Mouse (Mus musculus) erythroid progenitor cell, adult 5-6 weeks (primary cell): ENCODE data around the gene Tnn. TPM values are rescaled to one million over a fixed set of nuclear protein-coding genes. Genes with fewer than 3 reads are reported as not detected.

Experiments
- ATAC-seq: replicated peaks from 2 replicates; pipeline ENCODE4 v1.8.0; 2016; ENCODE audit warnings: moderate number of reproducible peaks, mild to moderate bottlenecking, moderate TSS enrichment, inconsistent platforms; ENCODE audit not compliant: poor library complexity, low FRiP score, severe bottlenecking
- total RNA-seq, 2 experiments: library from RNA; stranded (forward) in 1 of 2; stranded (reverse) in 1 of 2; fragments of 150-400 nt in 1 of 2; fragments of 186-747, 209-891 nt in 1 of 2; gene quantifications; 2 replicates each; pipeline versions ENCODE4 v1.2.3 to v1.2.4; 2015 to 2017; ENCODE audit warnings: low replicate concordance in 2 of 2

Gene Tnn
- total RNA-seq, 2 experiments from 2014 or later = not detected

DNA sequence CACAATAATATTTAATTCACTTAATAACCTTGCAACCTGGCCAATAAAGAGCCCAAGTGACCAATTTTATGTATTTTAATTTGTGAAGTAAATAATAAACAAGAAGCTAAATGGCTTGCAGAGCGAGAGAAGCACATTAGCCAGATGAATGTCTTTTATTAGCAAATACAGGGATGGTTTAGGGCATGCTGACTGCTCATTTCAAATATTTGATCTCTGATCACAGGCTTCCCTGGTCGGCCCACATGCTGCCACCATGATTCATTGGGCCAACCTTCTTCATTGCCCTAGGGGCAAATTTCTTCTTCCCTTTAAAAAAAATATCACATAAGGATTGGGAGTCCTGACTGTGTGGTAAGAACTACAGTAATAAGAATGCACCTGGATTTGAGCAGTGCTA lies 66.7 kb downstream of the Tnn start:
- no peak for ATAC-seq

DNA sequence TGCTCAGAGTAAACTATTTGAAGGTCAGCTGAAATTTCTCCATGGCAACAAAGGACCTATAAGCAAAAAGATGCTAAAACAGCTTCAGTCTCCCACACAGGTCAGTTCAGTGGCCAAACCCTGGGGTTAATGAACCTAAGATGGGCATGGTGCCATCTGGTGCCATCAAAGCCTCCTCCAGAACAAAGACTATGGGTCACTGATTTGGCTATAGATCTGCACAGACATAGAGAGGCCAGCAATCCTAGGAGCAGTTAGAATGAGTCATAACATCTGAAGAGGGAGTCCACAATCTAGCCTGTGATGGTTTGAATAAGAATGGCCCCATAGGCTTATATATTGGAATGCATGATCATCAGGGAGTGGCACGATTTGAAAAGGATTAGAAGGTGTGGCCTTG lies 69.1 kb downstream of the Tnn start:
- no peak for ATAC-seq

DNA sequence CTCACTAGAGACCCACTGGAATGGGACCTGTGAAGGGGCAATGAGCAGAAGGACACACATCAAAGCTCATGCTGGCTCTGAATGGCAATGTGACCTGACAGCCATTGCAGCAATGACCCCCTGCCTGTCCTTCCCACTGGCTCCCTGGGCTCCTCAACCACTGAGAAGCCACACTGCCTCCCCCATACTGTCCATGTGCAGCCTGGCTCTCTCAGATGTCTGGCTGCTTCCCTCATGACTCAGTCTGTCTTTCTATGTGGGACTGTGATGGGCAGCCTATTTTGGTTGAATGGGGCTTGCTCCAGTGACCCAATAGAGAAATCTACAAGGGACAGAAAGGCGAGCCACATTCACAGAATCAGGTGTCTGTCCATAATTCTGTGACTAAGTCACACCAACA lies 70.7 kb downstream of the Tnn start:
- ATAC-seq = peak; percentile 35; the same call in 1 of the 2 replicates

GRCm38 (mm10) chr1:160080800-160081436 lies 72.5 kb downstream of the Tnn start:
- peak; percentile 73 for ATAC-seq

DNA sequence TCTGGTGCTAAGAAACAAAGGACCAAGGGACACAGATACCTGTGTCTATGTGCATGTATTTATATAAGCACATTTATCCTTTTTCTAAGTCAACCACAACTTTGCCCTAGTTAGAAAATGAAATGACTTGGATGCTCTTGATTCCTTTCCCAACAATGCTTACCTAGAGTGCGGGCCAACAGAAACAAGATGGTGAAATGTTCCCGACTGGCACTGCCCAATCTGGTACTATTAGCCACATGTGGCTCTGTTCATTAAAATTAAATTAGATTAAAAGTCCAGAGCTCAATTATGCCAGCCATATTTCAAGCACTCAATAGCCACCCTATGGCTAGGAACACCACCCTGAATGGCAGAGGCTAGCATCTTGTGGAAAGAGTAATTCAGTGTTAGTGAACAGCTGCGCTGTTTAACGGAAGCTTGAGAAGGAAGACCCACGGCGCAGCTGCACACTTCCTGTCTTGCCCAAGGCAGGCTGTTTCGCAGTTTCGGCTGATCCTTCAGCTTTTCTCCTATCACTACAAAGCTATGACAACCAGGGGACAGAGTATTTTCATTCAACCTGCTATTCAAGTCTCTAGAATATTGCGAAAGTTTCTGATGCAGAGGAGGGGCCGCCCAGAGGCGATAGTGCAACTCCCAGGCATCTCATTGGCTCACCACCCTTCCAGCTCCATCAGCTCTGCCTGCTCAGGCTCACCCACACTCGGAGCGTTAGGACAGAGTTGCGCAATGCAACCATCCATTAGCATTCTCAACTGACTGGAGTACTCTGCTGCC lies 74.3 kb downstream of the Tnn start:
- ATAC-seq = no peak

GRCm38 (mm10) chr1:160064547-160065144 lies 88.7 kb downstream of the Tnn start:
- no peak for ATAC-seq

- ATAC-seq = peak; percentile 72
These were observed 91.5 kb downstream of the Tnn start for GRCm38 (mm10) chr1:160061725-160062366.

DNA sequence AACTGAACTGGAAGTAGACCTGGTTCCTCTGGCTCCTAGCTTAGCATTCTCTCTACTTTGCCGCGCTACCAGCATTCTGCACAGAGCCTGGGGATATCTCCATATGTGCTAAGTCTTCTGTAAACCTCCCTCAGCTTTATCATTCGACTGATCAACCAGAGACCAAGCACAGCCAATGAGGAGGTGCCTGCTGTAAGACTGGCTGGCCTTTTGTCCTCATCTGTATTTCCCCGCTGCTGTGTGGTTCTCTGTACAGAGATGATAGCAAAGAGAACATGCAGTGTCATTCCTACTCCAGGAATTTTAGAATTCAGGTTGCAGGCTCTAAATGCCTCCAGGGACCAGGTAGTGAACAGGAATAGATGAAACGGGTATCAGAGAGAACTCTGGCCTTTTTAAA lies 92.1 kb downstream of the Tnn start:
- peak; percentile 87 for ATAC-seq

- no peak for ATAC-seq
These were observed 92.8 kb downstream of the Tnn start for GRCm38 (mm10) chr1:160060542-160060941.

DNA sequence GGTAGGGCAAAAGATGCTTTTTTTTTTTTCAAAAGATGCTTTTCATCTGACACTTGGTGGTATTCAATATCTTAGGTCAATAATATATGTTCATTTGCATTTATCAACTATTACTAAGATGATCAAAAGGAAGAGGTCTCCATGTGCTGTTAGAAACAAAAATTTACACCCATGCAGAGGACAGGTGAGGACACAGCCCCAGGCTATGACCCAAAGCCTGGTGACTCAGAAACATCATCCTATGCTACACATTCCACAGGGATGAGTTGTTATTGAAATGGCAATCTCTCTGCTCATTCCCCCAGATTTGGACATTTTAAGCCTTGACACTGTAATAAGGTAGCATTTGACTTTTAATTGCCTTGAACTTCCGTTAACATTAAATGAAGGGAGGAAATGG lies 93.5 kb downstream of the Tnn start:
- ATAC-seq = no peak

DNA sequence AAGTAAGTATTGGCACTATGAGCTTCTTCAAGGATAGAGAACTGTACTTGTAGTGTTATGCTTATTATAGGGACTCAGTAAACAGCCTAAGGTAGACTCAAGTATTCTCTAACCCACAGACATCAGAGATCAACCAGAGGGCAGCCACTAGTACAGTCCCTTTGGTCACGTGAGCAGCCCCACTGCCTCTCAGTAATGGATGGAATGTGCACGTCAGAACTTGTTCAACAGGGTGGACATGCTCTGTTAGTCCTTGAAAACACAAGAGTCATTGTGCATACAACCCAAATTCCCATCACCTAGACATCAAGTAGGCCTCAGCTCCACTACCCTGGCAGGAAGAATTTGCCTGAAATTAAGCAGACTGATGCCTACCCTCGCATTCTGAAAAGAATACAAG lies 95.7 kb downstream of the Tnn start:
- no peak for ATAC-seq

GRCm38 (mm10) chr1:160054366-160055078 lies 98.9 kb downstream of the Tnn start:
- no peak for ATAC-seq

- ATAC-seq = no peak
These were observed 99.7 kb downstream of the Tnn start for GRCm38 (mm10) chr1:160053510-160054305.

DNA sequence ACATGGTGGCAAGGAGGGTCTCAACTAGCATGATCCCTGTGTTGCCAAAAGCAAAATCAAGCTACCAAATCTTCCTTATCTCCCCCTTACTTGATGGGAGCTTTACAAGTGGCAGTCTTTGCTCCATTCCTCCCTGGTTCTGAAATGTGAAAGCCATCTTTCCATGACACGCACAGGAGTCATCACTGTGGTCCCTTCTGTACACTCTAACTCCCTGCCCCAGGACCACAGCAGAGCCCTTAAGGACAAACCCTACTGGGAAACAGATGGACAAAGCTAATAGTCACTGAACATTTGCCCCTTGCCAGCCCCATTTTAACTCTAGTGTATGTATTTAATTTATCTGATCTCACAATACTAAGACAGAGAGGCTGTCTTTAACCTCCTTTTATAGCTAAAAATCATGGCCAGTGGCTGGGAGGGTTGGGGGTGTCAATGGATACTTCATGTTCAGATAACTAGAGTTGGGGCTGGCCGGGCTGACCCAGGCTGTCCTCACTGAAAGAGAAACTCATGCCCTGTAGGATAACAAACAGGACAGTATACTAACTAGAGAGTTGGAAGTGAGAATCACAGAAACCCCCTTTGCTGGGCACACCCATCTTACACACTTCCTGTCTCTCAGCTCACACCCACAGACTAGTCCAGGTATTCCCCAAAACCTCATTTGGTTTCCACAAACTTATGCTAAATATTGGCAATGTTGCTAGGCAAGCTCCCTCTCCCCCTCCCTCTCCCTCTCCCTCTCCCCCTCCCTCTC lies 100.6 kb downstream of the Tnn start:
- no peak for ATAC-seq

DNA sequence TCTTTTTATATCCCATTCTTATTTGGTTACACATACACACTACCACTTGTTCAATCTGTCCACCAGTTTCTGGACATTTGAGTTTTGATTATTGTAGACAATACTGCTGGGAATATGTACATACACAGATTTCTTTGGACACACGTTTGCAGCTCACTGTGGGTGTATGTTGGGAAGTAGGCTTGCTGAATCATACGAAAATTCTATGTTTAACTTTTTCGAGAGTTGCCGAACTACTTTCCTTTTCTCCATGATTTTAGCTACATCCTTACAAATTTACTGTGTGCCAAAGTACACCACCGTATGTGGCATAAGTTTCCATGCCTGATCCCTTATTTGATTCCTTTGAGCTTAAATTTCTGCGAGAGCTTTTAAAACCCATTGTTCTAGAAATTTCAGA lies 102.5 kb downstream of the Tnn start:
- no peak for ATAC-seq

DNA sequence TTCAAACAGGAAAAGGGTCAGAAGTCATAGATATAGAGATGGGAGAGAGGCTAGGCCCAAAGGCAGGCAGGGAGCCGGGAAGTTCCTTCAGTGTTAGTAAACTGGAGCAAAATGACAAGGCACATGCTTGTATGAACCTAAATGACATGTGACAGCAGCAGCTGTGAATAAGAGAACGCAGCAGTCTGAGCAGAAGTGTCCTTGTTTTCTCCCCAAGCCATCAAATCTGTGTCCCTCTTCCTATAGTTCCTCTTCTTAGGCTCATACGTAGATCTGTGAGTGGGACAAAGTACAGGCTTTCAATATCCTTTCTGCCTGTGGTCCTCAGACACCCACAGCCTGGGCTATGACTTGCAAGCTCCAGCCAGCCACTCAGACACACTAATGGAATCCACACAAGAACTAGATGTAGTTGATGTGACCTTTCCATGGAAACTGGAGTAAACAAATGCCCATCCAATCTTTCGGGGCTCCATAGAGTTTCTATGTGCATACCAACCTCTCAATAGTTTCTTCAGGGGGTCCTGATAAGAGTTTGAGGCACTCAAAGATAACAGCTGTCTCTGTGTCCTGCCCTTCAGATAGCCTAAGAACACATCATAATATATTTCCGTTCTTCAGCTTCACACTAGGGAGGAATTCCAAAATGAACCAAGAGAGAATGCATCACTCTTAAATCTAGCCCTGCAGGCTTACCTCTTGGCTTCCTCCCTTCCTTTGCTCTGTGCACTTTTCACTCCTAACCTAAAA lies 104.1 kb downstream of the Tnn start:
- no peak for ATAC-seq

- ATAC-seq = no peak
These were observed 105.9 kb downstream of the Tnn start for GRCm38 (mm10) chr1:160047481-160047931.

GRCm38 (mm10) chr1:160046786-160047185 lies 106.6 kb downstream of the Tnn start:
- ATAC-seq = no peak
